Mouse (Mus musculus) layer of hippocampus, adult 2 months (tissue): ENCODE results near the gene Ntmt1. TPM values are rescaled to one million over a fixed set of nuclear protein-coding genes. Genes with fewer than 3 reads are reported as not detected.

Source experiments
- DNase-seq, 2 experiments: peaks; one replicate each; pipeline ENCODE4 v3.0.0; 2022; ENCODE audit warnings: low spot score in 2 of 2
- H3K27ac ChIP-seq: fragments of 200-600 bp; 2 replicates; pipeline ENCODE4 v1.8.1; 2022
- H3K4me3 ChIP-seq: fragments of 200-600 bp; 2 replicates; pipeline ENCODE4 v1.8.1; 2022; ENCODE audit warnings: mild to moderate bottlenecking
- CTCF ChIP-seq: fragments of 200-600 bp; conservative IDR thresholded peaks from 2 replicates; pipeline ENCODE4 v1.8.1; 2022; ENCODE audit warnings: antibody characterized with exemption, mild to moderate bottlenecking, moderate library complexity
- total RNA-seq, 2 experiments: library from RNA; stranded (reverse); gene quantifications; 2 replicates each; pipeline ENCODE4 v1.2.3; 2021

The Ntmt1 gene
- total RNA-seq, 2 experiments from 2014 or later = 33.1 to 33.5 TPM

- H3K27ac ChIP-seq = peak overlapping the region; percentile 82
- no peak for DNase-seq
- TF ChIP-seq CTCF = no peak
- H3K4me3 ChIP-seq = no peak overlapping the region
These were observed 34.9 kb upstream of the Ntmt1 start for GRCm38 (mm10) chr2:30772581-30773312.

- DNase-seq = no peak
- H3K27ac ChIP-seq = peak overlapping the region; percentile 82; the same call in 1 of the 2 replicates
- no peak for TF ChIP-seq CTCF
- H3K4me3 ChIP-seq = no peak overlapping the region
These were observed 34.2 kb upstream of the Ntmt1 start for GRCm38 (mm10) chr2:30773313-30774005.

GRCm38 (mm10) chr2:30775955-30776354 is 31.7 kb upstream of the Ntmt1 start:
- no peak overlapping the region for H3K27ac ChIP-seq
- H3K4me3 ChIP-seq = no peak overlapping the region
- no peak for DNase-seq
- peak; percentile 72 for TF ChIP-seq CTCF

- Histone ChIP-seq H3K4me3 (no peak overlapping the region), H3K27ac (no peak overlapping the region)
- TF ChIP-seq CTCF = no peak
- no peak for DNase-seq
These were observed 30.4 kb upstream of the Ntmt1 start for GRCm38 (mm10) chr2:30777266-30777665.

- H3K27ac ChIP-seq = no peak overlapping the region
- no peak overlapping the region for H3K4me3 ChIP-seq
- no peak for DNase-seq
- no peak for TF ChIP-seq CTCF
These were observed 29.4 kb upstream of the Ntmt1 start for GRCm38 (mm10) chr2:30778235-30778634.

- DNase-seq = no peak
- TF ChIP-seq CTCF = no peak
- Histone ChIP-seq H3K4me3 (no peak overlapping the region), H3K27ac (no peak overlapping the region)
These were observed 28.4 kb upstream of the Ntmt1 start for GRCm38 (mm10) chr2:30779241-30779640.

- no peak for DNase-seq
- Histone ChIP-seq H3K27ac (peak overlapping the region; percentile 80), H3K4me3 (no peak overlapping the region)
- no peak for TF ChIP-seq CTCF
These were observed 25.0 kb upstream of the Ntmt1 start for GRCm38 (mm10) chr2:30782312-30783290.

GRCm38 (mm10) chr2:30783346-30783745 is 24.3 kb upstream of the Ntmt1 start:
- DNase-seq = peak in 1 of 2 experiments; percentile 72
- peak overlapping the region; percentile 80 for H3K27ac ChIP-seq
- peak overlapping the region; percentile 32; the same call in 1 of the 2 replicates for H3K4me3 ChIP-seq
- no peak for TF ChIP-seq CTCF

- DNase-seq = no peak
- H3K4me3 ChIP-seq = peak overlapping the region; percentile 13; the same call in 1 of the 2 replicates
- peak overlapping the region; percentile 78 for H3K27ac ChIP-seq
- peak; percentile 56 for TF ChIP-seq CTCF
These were observed 23.3 kb upstream of the Ntmt1 start for GRCm38 (mm10) chr2:30784078-30784994.

GRCm38 (mm10) chr2:30787466-30787865 is 20.2 kb upstream of the Ntmt1 start:
- TF ChIP-seq CTCF = no peak
- Histone ChIP-seq H3K4me3 (no peak overlapping the region), H3K27ac (no peak overlapping the region)
- no peak for DNase-seq

GRCm38 (mm10) chr2:30792061-30792460 is 15.6 kb upstream of the Ntmt1 start:
- no peak overlapping the region for H3K27ac ChIP-seq
- no peak for TF ChIP-seq CTCF
- DNase-seq = no peak
- H3K4me3 ChIP-seq = no peak overlapping the region
